Mouse (Mus musculus): Measurements from ENCODE around the gene Gpr33. TPM values are rescaled to one million over a fixed set of nuclear protein-coding genes. Genes with fewer than 3 reads are reported as not detected.

Gpr33 gene
- polyA plus RNA-seq, 1 experiment, result not detected

- no peaks in the 10 kb centered on the region for H3K4me1 ChIP-seq (ENCODE audit: control insufficient read depth, insufficient read depth, low read length)
- WGBS, result 91% methylated on average over 1 of the region's 1 CpGs
- H3K4me3 ChIP-seq (ENCODE audit: insufficient read depth, low read depth, low read length), result no peak overlapping the region
- no peak overlapping the region for H3K27ac ChIP-seq (ENCODE audit: insufficient read depth, low read depth, low read length)
- TF ChIP-seq POLR2A (IDR thresholded peaks at IDR 0.05; ENCODE audit: insufficient read depth, low read depth, low read length), result no peak
- no peak for TF ChIP-seq CTCF (IDR thresholded peaks at IDR 0.05; ENCODE audit: insufficient read depth, low read depth, low read length)
Measured at GRCm38 (mm10) chr12:51995738-51996536, 31.9 kb downstream of the Gpr33 start.

- WGBS, result 79% methylated on average over 2 of the region's 2 CpGs
- Histone ChIP-seq H3K4me3 (ENCODE audit: insufficient read depth, low read depth, low read length) (no peak overlapping the region), H3K4me1 (ENCODE audit: control insufficient read depth, insufficient read depth, low read length) (no peaks in the 10 kb centered on the region)
Measured at GRCm38 (mm10) chr12:51990629-51991028, 37.2 kb downstream of the Gpr33 start.

GRCm38 (mm10) chr12:51988536-51988935 lies 39.3 kb downstream of the Gpr33 start:
- WGBS, result 85% methylated on average over 5 of the region's 5 CpGs
- Histone ChIP-seq H3K4me1 (ENCODE audit: control insufficient read depth, insufficient read depth, low read length) (no peaks in the 10 kb centered on the region), H3K4me3 (ENCODE audit: insufficient read depth, low read depth, low read length) (no peak overlapping the region), H3K27ac (ENCODE audit: insufficient read depth, low read depth, low read length) (no peak overlapping the region)
- TF ChIP-seq CTCF (IDR thresholded peaks at IDR 0.05; ENCODE audit: insufficient read depth, low read depth, low read length), result no peak
- no peak for TF ChIP-seq POLR2A (IDR thresholded peaks at IDR 0.05; ENCODE audit: insufficient read depth, low read depth, low read length)

More at GRCm38 (mm10) chr12:51990629-51991028, 37.2 kb downstream of the Gpr33 start:
- TF ChIP-seq CTCF (IDR thresholded peaks at IDR 0.05; ENCODE audit: insufficient read depth, low read depth, low read length), result no peak
- TF ChIP-seq POLR2A (IDR thresholded peaks at IDR 0.05; ENCODE audit: insufficient read depth, low read depth, low read length), result no peak
- no peak overlapping the region for H3K27ac ChIP-seq (ENCODE audit: insufficient read depth, low read depth, low read length)

GRCm38 (mm10) chr12:51985826-51986225 lies 42.0 kb downstream of the Gpr33 start:
- TF ChIP-seq CTCF (IDR thresholded peaks at IDR 0.05; ENCODE audit: insufficient read depth, low read depth, low read length), result no peak
- TF ChIP-seq POLR2A (IDR thresholded peaks at IDR 0.05; ENCODE audit: insufficient read depth, low read depth, low read length), result no peak
- 78% methylated on average over 4 of the region's 4 CpGs for WGBS
- Histone ChIP-seq H3K4me3 (ENCODE audit: insufficient read depth, low read depth, low read length) (no peak overlapping the region), H3K27ac (ENCODE audit: insufficient read depth, low read depth, low read length) (no peak overlapping the region), H3K4me1 (ENCODE audit: control insufficient read depth, insufficient read depth, low read length) (no peaks in the 10 kb centered on the region)

GRCm38 (mm10) chr12:51985163-51985748 lies 42.6 kb downstream of the Gpr33 start:
- Histone ChIP-seq H3K4me3 (ENCODE audit: insufficient read depth, low read depth, low read length) (no peak overlapping the region), H3K27ac (ENCODE audit: insufficient read depth, low read depth, low read length) (no peak overlapping the region), H3K4me1 (ENCODE audit: control insufficient read depth, insufficient read depth, low read length) (no peaks in the 10 kb centered on the region)
- TF ChIP-seq POLR2A (IDR thresholded peaks at IDR 0.05; ENCODE audit: insufficient read depth, low read depth, low read length) (no peak), CTCF (IDR thresholded peaks at IDR 0.05; ENCODE audit: insufficient read depth, low read depth, low read length) (no peak)
- WGBS, result 93% methylated on average over 3 of the region's 3 CpGs

GRCm38 (mm10) chr12:51983625-51984024 lies 44.2 kb downstream of the Gpr33 start:
- TF ChIP-seq POLR2A (IDR thresholded peaks at IDR 0.05; ENCODE audit: insufficient read depth, low read depth, low read length) (no peak), CTCF (IDR thresholded peaks at IDR 0.05; ENCODE audit: insufficient read depth, low read depth, low read length) (no peak)
- Histone ChIP-seq H3K4me1 (ENCODE audit: control insufficient read depth, insufficient read depth, low read length) (no peaks in the 10 kb centered on the region), H3K4me3 (ENCODE audit: insufficient read depth, low read depth, low read length) (no peak overlapping the region), H3K27ac (ENCODE audit: insufficient read depth, low read depth, low read length) (no peak overlapping the region)
- 96% methylated on average over 1 of the region's 1 CpGs for WGBS

DNA sequence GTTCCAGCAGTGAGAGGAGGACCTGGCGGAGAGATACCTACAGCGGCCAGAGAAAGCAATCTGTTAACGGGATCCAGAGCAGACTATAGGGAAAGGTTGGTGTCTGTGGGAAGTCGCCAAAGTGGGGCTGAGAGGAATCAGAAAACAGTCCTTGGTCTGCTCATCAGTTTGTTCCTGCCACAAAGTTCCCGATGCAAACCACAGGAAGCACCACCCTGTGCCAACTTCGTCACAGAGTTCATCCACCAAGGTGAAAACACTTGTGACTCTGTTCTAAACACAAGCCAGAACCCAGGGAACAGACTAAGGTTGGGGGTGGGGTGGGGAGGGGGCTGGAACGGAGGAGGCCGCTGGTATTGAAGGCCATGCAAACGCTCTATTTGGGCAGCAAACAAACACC lies 51.3 kb downstream of the Gpr33 start:
- no peak overlapping the region for H3K27ac ChIP-seq (ENCODE audit: insufficient read depth, low read depth, low read length)
- H3K4me1 ChIP-seq (ENCODE audit: control insufficient read depth, insufficient read depth, low read length), result no peaks in the 10 kb centered on the region
- 75% methylated on average over 9 of the region's 9 CpGs for WGBS
- no peak overlapping the region for H3K4me3 ChIP-seq (ENCODE audit: insufficient read depth, low read depth, low read length)
- no peak for TF ChIP-seq POLR2A (IDR thresholded peaks at IDR 0.05; ENCODE audit: insufficient read depth, low read depth, low read length)
- no peak for TF ChIP-seq CTCF (IDR thresholded peaks at IDR 0.05; ENCODE audit: insufficient read depth, low read depth, low read length)

- TF ChIP-seq CTCF (IDR thresholded peaks at IDR 0.05; ENCODE audit: insufficient read depth, low read depth, low read length), result no peak
- no peak for TF ChIP-seq POLR2A (IDR thresholded peaks at IDR 0.05; ENCODE audit: insufficient read depth, low read depth, low read length)
- Histone ChIP-seq H3K4me1 (ENCODE audit: control insufficient read depth, insufficient read depth, low read length) (peaks cover 2% of the 10 kb centered on the region; the same call in 1 of the 2 replicates), H3K4me3 (ENCODE audit: insufficient read depth, low read depth, low read length) (no peak overlapping the region), H3K27ac (ENCODE audit: insufficient read depth, low read depth, low read length) (no peak overlapping the region)
- 95% methylated on average over 1 of the region's 1 CpGs for whole genome bisulfite sequencing
Measured at GRCm38 (mm10) chr12:51974381-51974780, 53.5 kb downstream of the Gpr33 start.

Other genes starting within 250 kb of the Gpr33 start
- 50.8 TPM in 1 of 2 replicates, not detected in the other for gene Hectd1, start 198.5 kb downstream of the Gpr33 start, polyA plus RNA-seq (2012; ENCODE audit: insufficient read depth, insufficient read length, low replicate concordance, missing spikeins)
- gene Heatr5a, start 56.7 kb downstream of the Gpr33 start, polyA plus RNA-seq (2012; ENCODE audit: insufficient read depth, insufficient read length, low replicate concordance, missing spikeins), result not detected in 2 replicates
- gene Dtd2, start 21.6 kb downstream of the Gpr33 start, polyA plus RNA-seq (2012; ENCODE audit: insufficient read depth, insufficient read length, low replicate concordance, missing spikeins), result not detected in 2 replicates
- not detected in 2 replicates for gene Nubpl, start 69.7 kb upstream of the Gpr33 start, polyA plus RNA-seq (2012; ENCODE audit: insufficient read depth, insufficient read length, low replicate concordance, missing spikeins)